Mouse (Mus musculus) limb, embryonic 15.5 days (tissue): ENCODE measurements around the gene C5ar2. TPM values are rescaled to one million over a fixed set of nuclear protein-coding genes. Genes with fewer than 3 reads are reported as not detected.
"Not testable (repeated sequence)": the region's sequence is repeated elsewhere in the genome, so short reads cannot be mapped to it uniquely, and the experiment has no call there.

Experiments used
- ATAC-seq: fragments of 200-750 bp; cut with Nextera tagmentation; 2 replicates; pipeline ENCODE4 v1.8.0; 2017; ENCODE audit warnings: low read depth, moderate TSS enrichment; ENCODE audit not compliant: insufficient number of reproducible peaks, low FRiP score, low TSS enrichment
- H3K27ac ChIP-seq: fragments of 300-500 bp; sonication (generic); 2 replicates; pipeline ENCODE4 v1.5.1; 2015; ENCODE audit warnings: moderate library complexity, mild to moderate bottlenecking, inconsistent platforms
- H3K27me3 ChIP-seq: fragments of 300-500 bp; sonication (generic); 2 replicates; pipeline ENCODE4 v1.6.1; 2015; ENCODE audit warnings: inconsistent platforms
- H3K36me3 ChIP-seq: fragments of 300-500 bp; sonication (generic); 2 replicates; pipeline ENCODE4 v1.6.1; 2015; ENCODE audit warnings: inconsistent platforms
- H3K4me1 ChIP-seq: fragments of 300-500 bp; sonication (generic); 2 replicates; pipeline ENCODE4 v1.6.1; 2015; ENCODE audit warnings: inconsistent platforms
- H3K4me2 ChIP-seq: fragments of 300-500 bp; sonication (generic); 2 replicates; pipeline ENCODE4 v1.6.1; 2015; ENCODE audit warnings: mild to moderate bottlenecking, inconsistent platforms
- H3K4me3 ChIP-seq: fragments of 300-500 bp; sonication (generic); 2 replicates; pipeline ENCODE4 v1.5.1; 2015; ENCODE audit warnings: mild to moderate bottlenecking, inconsistent platforms
- H3K9ac ChIP-seq: fragments of 300-500 bp; sonication (generic); 2 replicates; pipeline ENCODE4 v1.6.1; 2015; ENCODE audit warnings: inconsistent platforms
- H3K9me3 ChIP-seq: fragments of 300-500 bp; sonication (generic); 2 replicates; pipeline ENCODE4 v1.6.1; 2016; ENCODE audit warnings: inconsistent platforms
- WGBS: fragments of 180-500 bp; shearing (Covaris S2); methylation state at CpG from one replicate; pipeline ENCODE4 v1.1.7; 2015; 5-methylcytosine and 5-hydroxymethylcytosine counted together
- polyA plus RNA-seq: library from polyadenylated mRNA; unstranded; fragments of >200 nt; fragmentation: Nextera tagmentation; extraction: Ambion mirVana; gene quantifications from 2 replicates; pipeline ENCODE4 v1.2.1, GENCODE M21; 2015

Gene C5ar2
- polyA plus RNA-seq, 1 experiment from 2014 or later = 0.26 TPM

DNA sequence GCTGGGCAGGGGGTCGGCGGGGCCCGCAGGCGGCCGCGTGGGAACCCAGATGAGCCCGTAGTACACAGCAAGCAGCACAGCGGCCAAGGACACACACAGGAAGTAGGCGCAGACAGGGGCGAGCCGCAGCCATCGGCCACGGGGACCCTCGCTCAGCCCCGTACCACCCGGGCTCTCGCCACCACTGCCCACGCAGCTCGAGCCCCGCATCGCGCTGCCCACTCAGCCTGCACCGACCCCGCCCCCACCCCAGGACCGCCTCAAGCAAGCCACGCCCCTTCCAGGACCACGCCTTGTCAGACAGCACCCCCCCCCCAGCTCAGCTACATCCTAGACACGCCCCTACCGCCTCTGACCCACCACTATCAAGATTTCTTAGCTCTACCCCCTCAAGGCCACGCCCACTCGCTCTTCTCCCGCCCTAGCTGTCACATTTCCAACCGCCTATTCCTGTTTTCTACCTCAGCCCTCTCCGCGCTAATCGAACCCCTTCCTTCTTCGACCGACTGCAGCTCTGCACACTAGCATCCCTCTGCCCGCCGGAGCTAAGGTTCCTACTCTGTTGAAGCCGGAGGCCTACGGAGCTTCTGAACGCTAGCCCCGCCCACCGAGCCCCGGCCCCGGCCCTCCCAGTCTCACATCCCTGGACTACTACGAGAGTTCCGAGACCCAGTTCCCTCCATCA, 29.3 kb upstream of the C5ar2 start, which contains the start of gene Inafm1:
TSS of gene Inafm1 (minus strand) at position 537 of the 685 bp plus-strand sequence.
- Histone ChIP-seq H3K9me3 (no peaks in the 10 kb centered on the region), H3K4me1 (peaks cover 31% of the 10 kb centered on the region), H3K36me3 (peaks cover 33% of the 10 kb centered on the region), H3K4me3 (peak within 1 kb of the TSS; percentile 80), H3K4me2 (peak within 1 kb of the TSS; percentile 89), H3K9ac (peak within 1 kb of the TSS; percentile 81), H3K27me3 (no peaks in the 10 kb centered on the region), H3K27ac (peak within 1 kb of the TSS; percentile 94)
- WGBS = under 1% methylated on average over 39 of the region's 49 CpGs
- ATAC-seq = peak; percentile 88

DNA sequence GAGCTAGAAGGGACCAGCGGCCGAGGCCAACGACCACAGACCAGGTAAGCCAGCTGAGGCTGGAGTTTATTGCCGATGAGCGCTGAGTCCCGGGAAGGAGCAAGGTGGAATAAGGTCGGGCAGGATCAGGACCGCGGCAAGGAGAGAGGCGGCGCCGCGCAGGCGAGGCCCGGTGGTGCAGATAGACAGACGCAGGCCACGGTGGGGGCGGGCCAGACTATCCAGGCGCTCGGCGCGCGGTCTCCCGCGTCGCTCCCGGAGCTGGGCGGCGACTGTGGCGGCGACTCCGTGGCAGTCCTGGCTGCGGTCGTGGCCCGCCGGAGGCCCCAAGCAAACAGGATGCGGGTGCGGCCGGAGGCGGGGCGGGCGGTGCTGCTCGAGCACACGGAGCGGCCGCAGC, 28.7 kb upstream of the C5ar2 start:
- Histone ChIP-seq H3K27ac (peak overlapping the region; percentile 94), H3K27me3 (no peaks in the 10 kb centered on the region), H3K9me3 (no peaks in the 10 kb centered on the region), H3K4me2 (peak overlapping the region; percentile 89), H3K4me1 (peaks cover 31% of the 10 kb centered on the region), H3K4me3 (peak overlapping the region; percentile 80), H3K9ac (peak overlapping the region; percentile 81), H3K36me3 (peaks cover 28% of the 10 kb centered on the region)
- under 1% methylated on average over 36 of the region's 46 CpGs for WGBS
- ATAC-seq = peak; percentile 69

DNA sequence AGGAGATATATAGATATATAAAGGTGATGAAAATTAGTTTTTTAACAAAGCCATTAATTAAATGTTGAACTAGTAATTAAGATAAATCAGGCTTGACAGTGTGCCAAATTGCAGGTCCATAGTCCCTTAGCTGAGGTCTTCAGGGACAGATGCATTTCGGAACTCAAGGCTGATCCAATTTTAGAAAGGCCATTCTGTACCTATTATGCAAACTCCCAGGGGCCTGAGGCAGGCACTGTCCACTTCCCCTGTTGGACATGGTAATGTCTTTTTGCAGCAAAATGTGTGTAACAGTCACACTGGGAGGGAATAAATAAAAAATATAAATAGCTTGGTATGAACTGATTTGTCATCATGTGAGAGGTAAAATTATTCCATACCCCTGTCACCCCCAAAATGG, 27.2 kb upstream of the C5ar2 start:
- Histone ChIP-seq H3K27ac (no peak overlapping the region), H3K4me2 (0 out of 2 replicates have a peak overlapping the region, but pooled peaks have one; percentile 89), H3K4me3 (no peak overlapping the region), H3K4me1 (peaks cover 31% of the 10 kb centered on the region), H3K9ac (no peak overlapping the region), H3K27me3 (no peaks in the 10 kb centered on the region), H3K9me3 (no peaks in the 10 kb centered on the region), H3K36me3 (peaks cover 13% of the 10 kb centered on the region)
- ATAC-seq = no peak
- 66% methylated on average over 1 of the region's 1 CpGs for WGBS

DNA sequence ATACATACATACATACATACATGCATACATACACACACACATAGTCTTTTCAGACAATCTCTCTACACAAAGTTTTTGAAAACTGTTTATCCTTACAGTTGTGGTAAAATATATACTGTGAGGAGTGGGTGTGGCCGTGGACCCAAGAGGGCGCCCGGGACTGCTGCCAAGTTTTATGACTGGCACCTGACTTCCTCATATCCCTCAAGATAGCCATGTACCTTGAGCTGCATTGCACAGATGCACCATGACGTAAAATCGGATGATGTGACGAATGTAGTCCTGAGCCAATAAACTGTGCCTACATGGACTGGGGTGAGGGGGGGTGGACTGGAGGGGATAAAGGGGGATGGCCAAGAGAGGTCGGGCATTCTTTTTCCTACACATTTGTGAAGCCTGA, 22.6 kb upstream of the C5ar2 start:
- H3K4me1 ChIP-seq, ATAC-seq: not testable (repeated sequence)
- WGBS = 81% methylated on average over 7 of the region's 7 CpGs

DNA sequence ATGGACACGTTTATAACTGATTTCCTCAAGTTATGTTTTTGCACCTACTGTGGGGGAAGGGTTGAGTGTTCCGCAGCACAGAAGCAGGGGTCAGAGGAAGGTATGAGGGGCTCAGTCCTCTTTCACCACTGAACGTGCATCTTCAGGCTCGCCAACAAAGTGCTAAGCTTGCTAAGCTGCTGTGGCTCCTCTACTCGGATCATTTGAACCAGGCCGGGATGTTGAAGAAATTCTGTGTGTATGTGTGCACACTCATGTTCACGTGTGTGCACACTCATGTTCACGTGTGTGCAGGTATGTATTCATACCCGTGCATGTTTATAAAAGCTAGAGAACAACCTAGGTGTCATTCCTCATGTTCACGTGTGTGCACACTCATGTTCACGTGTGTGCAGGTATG, 21.9 kb upstream of the C5ar2 start:
- H3K27ac ChIP-seq = no peak overlapping the region
- WGBS = 88% methylated on average over 11 of the region's 11 CpGs
- ATAC-seq = no peak
- no peak overlapping the region for H3K9ac ChIP-seq
- no peaks in the 10 kb centered on the region for H3K4me1 ChIP-seq
- H3K27me3 ChIP-seq = no peaks in the 10 kb centered on the region
- no peaks in the 10 kb centered on the region for H3K36me3 ChIP-seq
- no peak overlapping the region for H3K4me2 ChIP-seq
- H3K4me3 ChIP-seq = no peak overlapping the region
- no peaks in the 10 kb centered on the region for H3K9me3 ChIP-seq

More for the DNA sequence above, 22.6 kb upstream of the C5ar2 start:
- H3K9me3 ChIP-seq, H3K4me2 ChIP-seq, H3K36me3 ChIP-seq, H3K27ac ChIP-seq, H3K27me3 ChIP-seq, H3K4me3 ChIP-seq, H3K9ac ChIP-seq: not testable (repeated sequence)

DNA sequence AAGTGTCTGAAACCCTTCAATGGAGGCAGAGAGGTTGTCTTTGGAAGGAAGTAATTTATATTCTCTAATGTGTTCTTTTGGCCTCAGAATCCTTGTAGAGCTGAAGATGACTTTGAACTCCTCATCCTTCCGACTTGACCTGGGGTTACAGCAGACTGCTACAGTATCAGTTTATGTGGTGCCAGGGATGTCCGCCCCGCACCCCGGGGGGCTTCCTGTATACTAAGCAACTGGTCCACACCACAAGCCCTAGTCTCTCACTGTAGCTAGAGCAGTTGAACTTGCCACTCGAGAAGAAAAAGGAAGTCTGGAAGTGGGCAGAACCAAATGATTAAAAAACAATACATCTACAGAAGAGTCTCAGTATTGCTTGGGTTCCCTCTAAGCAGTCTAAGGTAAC, 19.9 kb upstream of the C5ar2 start:
- ATAC-seq = no peak
- no peak overlapping the region for H3K4me2 ChIP-seq
- 83% methylated on average over 5 of the region's 5 CpGs for WGBS
- H3K27me3 ChIP-seq = no peaks in the 10 kb centered on the region
- H3K9me3 ChIP-seq = no peaks in the 10 kb centered on the region
- no peaks in the 10 kb centered on the region for H3K4me1 ChIP-seq
- no peak overlapping the region for H3K4me3 ChIP-seq
- H3K27ac ChIP-seq = no peak overlapping the region
- H3K9ac ChIP-seq = no peak overlapping the region
- H3K36me3 ChIP-seq = no peaks in the 10 kb centered on the region

DNA sequence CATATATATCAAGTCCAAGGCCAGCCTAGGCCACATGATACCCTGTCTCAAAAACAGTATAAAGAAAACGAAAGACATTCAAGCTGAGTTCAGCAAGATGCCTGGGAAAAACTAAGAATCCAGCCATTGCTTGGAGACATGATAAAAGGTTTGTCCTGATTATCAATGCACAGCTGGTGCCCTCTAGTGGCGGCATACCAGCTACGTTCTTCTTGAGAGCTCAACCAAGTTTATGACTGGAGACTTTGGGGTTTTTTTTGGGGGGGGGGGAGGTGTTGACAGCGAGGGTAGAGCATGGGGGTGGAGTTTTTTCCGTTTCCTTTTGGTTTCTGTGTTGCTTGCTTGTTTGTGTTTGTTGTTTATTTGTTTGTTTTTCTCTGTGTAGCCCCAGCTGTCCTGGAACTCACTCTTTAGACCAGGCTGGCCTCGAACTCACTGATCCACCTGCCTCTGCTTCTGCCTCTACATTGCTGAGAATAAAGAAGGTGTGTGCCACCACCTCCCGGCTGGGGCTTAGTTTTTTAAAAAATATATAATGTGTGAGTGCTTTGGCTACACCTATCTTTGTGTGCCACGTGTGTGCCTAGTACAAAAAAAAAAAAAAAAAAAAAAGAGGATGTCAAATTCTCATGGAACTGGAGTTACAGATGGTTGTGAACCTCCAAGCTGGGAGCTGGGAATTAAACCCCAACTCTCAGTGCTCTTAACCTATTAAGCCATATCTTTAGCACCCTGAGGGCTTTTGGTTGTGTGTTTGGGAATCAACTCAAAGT, 19.2 kb upstream of the C5ar2 start:
- H3K9me3 ChIP-seq = no peaks in the 10 kb centered on the region
- 28% methylated on average over 8 of the region's 8 CpGs for WGBS
- H3K4me3 ChIP-seq = no peak overlapping the region
- H3K4me2 ChIP-seq = no peak overlapping the region
- H3K9ac ChIP-seq = no peak overlapping the region
- ATAC-seq = no peak
- no peaks in the 10 kb centered on the region for H3K4me1 ChIP-seq
- H3K27ac ChIP-seq = no peak overlapping the region
- H3K36me3 ChIP-seq = no peaks in the 10 kb centered on the region
- H3K27me3 ChIP-seq = no peaks in the 10 kb centered on the region

DNA sequence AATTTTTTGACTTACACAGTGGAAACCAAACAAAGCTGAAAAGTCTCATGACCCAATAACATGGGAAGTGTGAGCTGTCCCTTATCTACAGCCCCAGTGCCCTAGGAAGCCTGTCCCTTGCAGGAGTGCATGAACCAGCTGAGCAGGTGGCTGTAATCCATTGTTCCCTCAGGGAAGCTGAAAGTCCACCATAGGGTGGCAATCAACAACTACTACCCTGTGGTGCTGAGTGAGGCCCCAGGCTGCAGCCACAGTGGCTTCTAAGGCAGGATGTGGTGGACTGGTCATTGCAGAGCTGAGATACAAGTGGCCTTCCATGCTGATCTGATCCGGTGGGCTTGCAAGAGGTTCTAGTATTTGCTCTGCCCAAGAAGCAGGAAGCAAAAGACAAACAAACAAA, 17.1 kb upstream of the C5ar2 start:
- 75% methylated on average over 1 of the region's 1 CpGs for WGBS
- H3K9ac ChIP-seq = no peak overlapping the region
- H3K4me3 ChIP-seq = no peak overlapping the region
- no peak overlapping the region for H3K27ac ChIP-seq
- no peaks in the 10 kb centered on the region for H3K27me3 ChIP-seq
- no peak for ATAC-seq
- H3K4me2 ChIP-seq = no peak overlapping the region
- no peaks in the 10 kb centered on the region for H3K9me3 ChIP-seq
- H3K4me1 ChIP-seq = no peaks in the 10 kb centered on the region
- no peaks in the 10 kb centered on the region for H3K36me3 ChIP-seq

DNA sequence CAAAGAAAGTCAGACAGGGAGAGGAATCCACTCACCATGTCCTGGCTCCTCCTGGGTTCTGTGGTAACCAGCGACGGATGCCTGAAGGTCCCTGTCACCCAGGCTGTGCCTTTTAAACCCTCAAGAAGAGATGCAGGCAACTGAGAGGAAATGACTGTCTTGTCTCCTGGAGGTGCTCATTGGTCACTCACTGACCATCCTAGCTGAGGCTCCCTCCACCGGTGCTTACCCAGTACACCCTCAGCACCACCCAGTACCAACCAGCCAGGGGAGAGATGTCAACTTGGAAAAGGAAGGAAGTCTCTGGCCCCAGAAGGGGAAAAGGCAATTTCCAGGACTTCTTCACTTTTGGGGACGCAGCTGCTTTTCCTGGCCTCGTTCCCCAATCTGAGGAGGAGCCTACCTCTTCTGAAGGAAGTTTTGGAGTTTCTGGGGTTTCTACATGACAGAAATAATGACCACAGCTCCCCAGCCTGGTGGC, 15.2 kb upstream of the C5ar2 start, which contains the start of gene C5ar1:
TSS of gene C5ar1 (minus strand) at position 431 of the 481 bp plus-strand sequence.
- Histone ChIP-seq H3K9me3 (no peaks in the 10 kb centered on the region), H3K4me3 (no peak within 1 kb of the TSS), H3K4me1 (no peaks in the 10 kb centered on the region), H3K36me3 (no peaks in the 10 kb centered on the region), H3K27ac (no peak within 1 kb of the TSS), H3K4me2 (no peak within 1 kb of the TSS), H3K27me3 (no peaks in the 10 kb centered on the region), H3K9ac (no peak within 1 kb of the TSS)
- ATAC-seq = no peak
- WGBS = 78% methylated on average over 5 of the region's 5 CpGs

DNA sequence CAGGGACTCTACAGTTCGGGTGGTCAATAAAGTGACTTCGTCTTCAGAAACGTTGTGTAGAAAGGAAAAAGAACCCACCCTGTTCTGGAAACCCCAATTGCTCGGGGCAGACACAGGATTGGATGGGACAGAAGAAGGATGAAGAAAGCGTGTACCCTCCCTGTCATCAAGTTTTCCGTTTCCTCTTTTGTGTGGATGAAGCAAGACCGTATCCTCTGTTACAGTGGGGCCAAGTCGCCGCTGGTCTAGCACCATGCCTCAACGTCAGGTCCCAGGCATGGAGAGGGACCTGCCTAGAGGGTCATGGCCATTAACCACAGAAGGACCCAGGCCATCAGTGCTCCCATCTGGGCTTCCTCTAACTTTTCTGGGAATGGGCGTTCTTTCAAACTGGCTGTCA, 13.9 kb upstream of the C5ar2 start:
- Histone ChIP-seq H3K9me3 (no peaks in the 10 kb centered on the region), H3K4me2 (no peak overlapping the region), H3K9ac (no peak overlapping the region), H3K4me3 (no peak overlapping the region), H3K27ac (no peak overlapping the region), H3K27me3 (no peaks in the 10 kb centered on the region), H3K36me3 (no peaks in the 10 kb centered on the region), H3K4me1 (no peaks in the 10 kb centered on the region)
- WGBS = 86% methylated on average over 11 of the region's 11 CpGs
- no peak for ATAC-seq

DNA sequence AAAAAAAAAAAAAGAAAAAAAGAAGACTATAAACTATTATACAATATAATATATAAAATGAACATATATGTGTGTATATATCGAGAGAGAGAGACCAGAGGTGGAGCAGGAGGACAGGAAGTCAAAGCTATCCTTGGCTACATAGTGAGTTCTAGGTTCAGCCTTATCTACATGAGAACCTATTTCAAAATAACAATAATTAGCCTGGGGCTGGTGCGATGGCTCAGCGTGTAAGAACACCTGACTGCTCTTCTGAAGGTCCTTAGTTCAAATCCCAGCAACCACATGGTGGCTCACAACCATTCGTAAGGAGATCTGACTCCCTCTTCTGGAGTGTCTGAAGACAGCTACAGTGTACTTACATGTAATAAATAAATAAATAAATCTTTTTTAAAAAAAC, 12.0 kb upstream of the C5ar2 start:
- not testable (repeated sequence) for H3K27ac ChIP-seq, H3K9me3 ChIP-seq, H3K9ac ChIP-seq, H3K36me3 ChIP-seq, ATAC-seq, H3K4me2 ChIP-seq, H3K4me1 ChIP-seq, H3K27me3 ChIP-seq, H3K4me3 ChIP-seq
- 80% methylated on average over 4 of the region's 4 CpGs for WGBS

DNA sequence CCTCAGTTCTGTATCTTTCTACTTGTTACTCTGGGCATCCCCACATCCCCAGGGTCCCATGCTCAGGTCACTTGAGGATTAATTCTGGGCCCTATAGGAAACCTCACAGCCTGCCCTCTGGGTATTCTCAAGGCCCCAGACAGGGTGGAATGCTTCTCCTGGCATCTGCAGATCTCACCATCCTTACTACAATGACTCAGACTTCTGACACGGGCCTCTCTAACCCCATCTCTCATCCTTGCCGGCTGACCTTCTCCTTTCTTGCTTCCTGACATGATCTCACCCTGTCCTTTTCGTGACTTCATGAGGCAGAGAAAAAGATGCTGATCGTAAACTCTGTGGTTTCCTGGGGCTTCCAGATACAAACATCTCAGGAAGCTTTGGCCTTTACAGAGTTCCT, 10.2 kb upstream of the C5ar2 start:
- H3K4me1 ChIP-seq = no peaks in the 10 kb centered on the region
- ATAC-seq = no peak
- H3K4me3 ChIP-seq = no peak overlapping the region
- no peaks in the 10 kb centered on the region for H3K36me3 ChIP-seq
- H3K27me3 ChIP-seq = no peaks in the 10 kb centered on the region
- no peak overlapping the region for H3K9ac ChIP-seq
- 50% methylated on average over 4 of the region's 4 CpGs for WGBS
- H3K27ac ChIP-seq = no peak overlapping the region
- no peaks in the 10 kb centered on the region for H3K9me3 ChIP-seq
- H3K4me2 ChIP-seq = no peak overlapping the region
